Mouse (Mus musculus) hindbrain, postnatal 0 days (tissue): Measurements from ENCODE around the gene Kcnn3. TPM values are rescaled to one million over a fixed set of nuclear protein-coding genes. Genes with fewer than 3 reads are reported as not detected.

ENCODE experiments used
- ATAC-seq: fragments of 200-750 bp; cut with Nextera tagmentation; 2 replicates; pipeline ENCODE4 v1.8.0; 2017; ENCODE audit warnings: mild to moderate bottlenecking, moderate TSS enrichment, moderate library complexity
- DNase-seq: peaks from one replicate; pipeline ENCODE4 v3.0.0-alpha.2; 2015; ENCODE audit warnings: low spot score
- H3K27ac ChIP-seq: fragments of 300-500 bp; sonication (generic); 2 replicates; pipeline ENCODE4 v1.5.1; 2014; ENCODE audit warnings: mild to moderate bottlenecking
- H3K27me3 ChIP-seq: fragments of 300-500 bp; sonication (generic); 2 replicates; pipeline ENCODE4 v1.6.1; 2014; ENCODE audit warnings: low read length, mixed read lengths; ENCODE audit not compliant: insufficient read depth
- H3K36me3 ChIP-seq: fragments of 300-500 bp; sonication (generic); 2 replicates; pipeline ENCODE4 v1.6.1; 2014; ENCODE audit warnings: low read length, mixed read lengths; ENCODE audit not compliant: insufficient read depth
- H3K4me1 ChIP-seq: fragments of 300-500 bp; sonication (generic); 2 replicates; pipeline ENCODE4 v1.6.1; 2014; ENCODE audit warnings: antibody characterized with exemption, low read length, mixed read lengths; ENCODE audit not compliant: insufficient read depth
- H3K4me2 ChIP-seq: fragments of 300-500 bp; sonication (generic); 2 replicates; pipeline ENCODE4 v1.6.1; 2014; ENCODE audit warnings: low read depth, mild to moderate bottlenecking, low read length, moderate library complexity, mixed read lengths
- H3K4me3 ChIP-seq: fragments of 300-500 bp; sonication (generic); 2 replicates; pipeline ENCODE4 v1.5.1; 2014; ENCODE audit warnings: low read length
- H3K9ac ChIP-seq: fragments of 300-500 bp; sonication (generic); replicated peaks from 2 replicates; pipeline ENCODE4 v1.6.1; 2014; ENCODE audit warnings: mild to moderate bottlenecking, low read length, moderate library complexity, mixed read lengths
- H3K9me3 ChIP-seq: fragments of 300-500 bp; sonication (generic); 2 replicates; pipeline ENCODE4 v1.6.1; 2016; ENCODE audit warnings: low read length, mixed read lengths
- CTCF ChIP-seq: IDR thresholded peaks from 2 replicates; pipeline ENCODE4 v1.5.1; 2016; ENCODE audit warnings: antibody characterized with exemption, control low read depth, low read depth
- WGBS: fragments of 180-500 bp; shearing (Covaris S2); extraction: QIAGEN DNeasy Blood & Tissue Kit; methylation state at CpG from one replicate; pipeline ENCODE4 v1.1.7; 2014; 5-methylcytosine and 5-hydroxymethylcytosine counted together
- polyA plus RNA-seq: library from polyadenylated mRNA; unstranded; fragments of >200 nt; fragmentation: Nextera tagmentation; extraction: Ambion mirVana; gene quantifications from 2 replicates; pipeline ENCODE4 v1.2.1, GENCODE M21; 2015
- total RNA-seq: library from RNA; depleted of rRNA; stranded (reverse); fragments of >200 nt; gene quantifications from 2 replicates; pipeline ENCODE4 v1.2.3, GENCODE M21; 2014

Kcnn3 gene
- total and polyA plus RNA-seq, 2 experiments from 2014 or later, result 7.4 to 27.3 TPM

GRCm38 (mm10) chr3:89588436-89588835 is 68.5 kb downstream of the Kcnn3 start:
- H3K4me3 ChIP-seq, result no peak overlapping the region
- DNase-seq (no peak), ATAC-seq (no peak)
- H3K9ac ChIP-seq, result no peak overlapping the region
- no peaks in the 10 kb centered on the region for H3K36me3 ChIP-seq
- H3K27ac ChIP-seq, result no peak overlapping the region
- 76% methylated on average over 11 of the region's 11 CpGs for WGBS
- H3K4me2 ChIP-seq, result no peak overlapping the region
- H3K9me3 ChIP-seq, result no peaks in the 10 kb centered on the region
- TF ChIP-seq CTCF, result no peak
- no peaks in the 10 kb centered on the region for H3K27me3 ChIP-seq
- peaks cover 29% of the 10 kb centered on the region for H3K4me1 ChIP-seq

- Histone ChIP-seq H3K9ac (no peak overlapping the region), H3K4me1 (peaks cover 29% of the 10 kb centered on the region), H3K4me2 (no peak overlapping the region), H3K27ac (no peak overlapping the region), H3K36me3 (no peaks in the 10 kb centered on the region), H3K9me3 (no peaks in the 10 kb centered on the region), H3K4me3 (no peak overlapping the region), H3K27me3 (no peaks in the 10 kb centered on the region)
- no peak for TF ChIP-seq CTCF
- no peak for DNase-seq
- 58% methylated on average over 3 of the region's 3 CpGs for WGBS
- ATAC-seq, result no peak
Observed at GRCm38 (mm10) chr3:89589321-89589720, 69.4 kb downstream of the Kcnn3 start.

- no peak overlapping the region for H3K4me3 ChIP-seq
- H3K9me3 ChIP-seq, result no peaks in the 10 kb centered on the region
- H3K27me3 ChIP-seq, result no peaks in the 10 kb centered on the region
- no peak for TF ChIP-seq CTCF
- no peak overlapping the region for H3K4me2 ChIP-seq
- peak; percentile 25; the same call in 1 of the 2 replicates for ATAC-seq
- no peak overlapping the region for H3K27ac ChIP-seq
- DNase-seq, result no peak
- peaks cover 29% of the 10 kb centered on the region for H3K4me1 ChIP-seq
- H3K9ac ChIP-seq, result no peak overlapping the region
- H3K36me3 ChIP-seq, result no peaks in the 10 kb centered on the region
- 47% methylated on average over 4 of the region's 4 CpGs for WGBS
Observed at GRCm38 (mm10) chr3:89590386-89590785, 70.4 kb downstream of the Kcnn3 start.

- H3K9me3 ChIP-seq, result no peaks in the 10 kb centered on the region
- WGBS, result 35% methylated on average over 3 of the region's 3 CpGs
- no peak overlapping the region for H3K4me3 ChIP-seq
- DNase-seq (peak; percentile 39), ATAC-seq (no peak)
- TF ChIP-seq CTCF, result no peak
- H3K4me2 ChIP-seq, result no peak overlapping the region
- no peaks in the 10 kb centered on the region for H3K27me3 ChIP-seq
- peak overlapping the region; percentile 54; the same call in 1 of the 2 replicates for H3K27ac ChIP-seq
- H3K36me3 ChIP-seq, result no peaks in the 10 kb centered on the region
- H3K9ac ChIP-seq, result no peak overlapping the region
- peaks cover 29% of the 10 kb centered on the region for H3K4me1 ChIP-seq
Observed at GRCm38 (mm10) chr3:89591461-89591860, 71.5 kb downstream of the Kcnn3 start.

GRCm38 (mm10) chr3:89592809-89593208 is 72.8 kb downstream of the Kcnn3 start:
- no peak for ATAC-seq
- WGBS, result 44% methylated on average over 11 of the region's 11 CpGs
- Histone ChIP-seq H3K27me3 (no peaks in the 10 kb centered on the region), H3K4me3 (no peak overlapping the region), H3K9ac (no peak overlapping the region), H3K4me1 (peaks cover 21% of the 10 kb centered on the region), H3K27ac (no peak overlapping the region; the same call in 1 of the 2 replicates), H3K9me3 (no peaks in the 10 kb centered on the region), H3K4me2 (no peak overlapping the region), H3K36me3 (no peaks in the 10 kb centered on the region)
- DNase-seq, result no peak
- no peak for TF ChIP-seq CTCF

GRCm38 (mm10) chr3:89593524-89593923 is 73.6 kb downstream of the Kcnn3 start:
- DNase-seq (no peak), ATAC-seq (no peak)
- H3K36me3 ChIP-seq, result no peaks in the 10 kb centered on the region
- TF ChIP-seq CTCF, result no peak
- H3K9ac ChIP-seq, result no peak overlapping the region
- H3K4me3 ChIP-seq, result no peak overlapping the region
- 79% methylated on average over 10 of the region's 10 CpGs for WGBS
- H3K4me1 ChIP-seq, result peaks cover 15% of the 10 kb centered on the region
- no peaks in the 10 kb centered on the region for H3K9me3 ChIP-seq
- no peak overlapping the region for H3K4me2 ChIP-seq
- no peak overlapping the region for H3K27ac ChIP-seq
- H3K27me3 ChIP-seq, result no peaks in the 10 kb centered on the region

GRCm38 (mm10) chr3:89598361-89598760 is 78.4 kb downstream of the Kcnn3 start:
- no peaks in the 10 kb centered on the region for H3K9me3 ChIP-seq
- H3K4me2 ChIP-seq, result no peak overlapping the region
- no peak overlapping the region for H3K9ac ChIP-seq
- DNase-seq, result no peak
- TF ChIP-seq CTCF, result no peak
- no peaks in the 10 kb centered on the region for H3K36me3 ChIP-seq
- H3K27me3 ChIP-seq, result no peaks in the 10 kb centered on the region
- no peak for ATAC-seq
- H3K27ac ChIP-seq, result no peak overlapping the region
- 90% methylated on average over 7 of the region's 7 CpGs for WGBS
- peaks cover 3% of the 10 kb centered on the region; the same call in 1 of the 2 replicates for H3K4me1 ChIP-seq
- no peak overlapping the region for H3K4me3 ChIP-seq
